Mouse (Mus musculus) retina, embryonic 14.5 days (tissue): ENCODE measurements around the gene Abr.

Experiments used
- DNase-seq: peaks from one replicate; pipeline ENCODE4 v3.0.0-alpha.2; 2015; ENCODE audit warnings: low spot score

The Abr gene

GRCm38 (mm10) chr11:76569436-76569835 lies 52.7 kb downstream of the Abr start:
- peak; percentile 47 for DNase-seq

DNA sequence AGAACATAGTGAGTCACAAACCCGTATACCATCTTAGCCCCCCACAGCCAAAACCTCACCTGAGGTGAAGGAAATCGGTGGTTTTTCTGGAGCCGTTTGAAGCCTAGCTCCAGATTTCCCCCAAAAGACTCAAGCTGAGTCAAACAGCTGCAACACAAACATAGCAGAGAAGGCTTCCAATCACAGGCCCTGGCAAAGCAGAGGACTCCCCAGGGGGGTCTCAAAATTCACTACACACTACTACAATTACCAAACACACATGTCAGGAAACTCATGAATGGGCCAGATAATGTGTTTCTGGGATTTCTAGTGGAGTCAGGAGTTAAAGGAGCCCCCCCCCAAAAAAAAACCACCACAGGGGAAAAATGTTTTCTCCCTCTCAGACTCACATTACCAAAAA lies 56.0 kb downstream of the Abr start:
- no peak for DNase-seq

DNA sequence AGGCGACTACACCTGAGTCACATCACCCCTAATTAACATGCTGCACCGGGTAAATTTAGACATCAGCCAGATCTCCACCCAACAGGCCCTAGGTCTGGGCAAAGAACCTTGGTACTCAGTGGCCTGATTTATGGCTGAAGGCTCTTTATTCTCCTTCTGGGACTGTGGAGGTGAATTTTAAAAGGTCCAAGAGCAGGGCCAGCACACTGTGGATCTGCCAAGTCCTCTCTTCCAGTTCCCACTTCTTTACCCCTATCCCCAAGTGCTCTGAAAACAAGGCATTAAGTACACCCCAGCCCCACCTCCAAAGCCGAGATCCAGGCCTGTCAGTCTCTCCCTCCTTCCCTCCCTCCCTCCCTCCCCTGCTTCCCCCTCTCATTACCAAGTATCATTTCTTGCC lies 59.5 kb downstream of the Abr start:
- DNase-seq, result no peak

DNA sequence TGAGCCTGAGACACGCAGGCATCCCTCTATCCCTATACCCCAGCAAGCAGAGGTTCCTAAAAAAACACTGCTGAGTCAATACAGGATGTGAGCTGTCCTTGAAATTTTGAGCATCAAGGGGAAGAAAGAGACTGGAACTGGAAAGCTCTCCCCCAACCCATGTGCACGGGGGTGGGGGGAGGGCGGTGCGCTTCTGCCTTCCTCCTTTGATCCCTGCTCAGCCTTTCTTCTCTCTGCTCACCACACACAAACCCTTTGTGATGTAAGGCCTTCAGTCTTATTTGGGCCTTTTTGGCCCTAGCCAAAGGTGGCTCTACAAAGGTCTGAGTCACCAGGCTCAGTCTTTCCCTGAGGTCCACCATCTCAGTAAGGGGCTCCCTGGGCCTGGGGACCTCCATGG lies 59.9 kb downstream of the Abr start:
- DNase-seq, result no peak

- DNase-seq, result peak; percentile 53
Measured at GRCm38 (mm10) chr11:76557837-76558236, 64.3 kb downstream of the Abr start.

DNA sequence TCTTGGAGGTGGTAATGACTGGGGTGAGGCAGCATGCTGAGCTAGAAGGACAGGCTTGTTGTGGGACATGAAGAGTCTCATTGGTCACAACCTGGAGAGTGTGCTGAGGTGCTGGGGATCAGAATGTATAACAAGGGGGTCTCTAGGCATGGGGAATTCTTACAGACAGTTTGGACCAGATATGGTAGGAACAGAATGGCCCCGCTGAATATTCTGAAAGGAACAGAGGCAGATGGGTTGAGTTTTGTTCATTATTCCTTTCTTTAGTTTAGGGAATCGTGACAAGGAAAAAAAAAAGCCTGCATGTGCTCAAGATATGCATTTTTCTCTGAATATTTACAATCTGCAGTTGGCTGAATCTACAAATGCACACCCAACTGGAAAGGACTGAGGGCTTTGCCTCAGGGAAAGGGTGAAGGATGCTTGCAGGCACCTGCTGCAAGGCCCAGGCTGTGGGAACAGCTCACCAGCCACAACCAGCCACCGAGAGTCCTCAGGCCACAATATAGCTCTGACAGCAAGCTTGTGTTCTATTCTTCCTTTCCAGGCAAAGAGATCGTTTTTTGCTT lies 73.9 kb downstream of the Abr start:
- no peak for DNase-seq

GRCm38 (mm10) chr11:76547420-76547819 lies 74.7 kb downstream of the Abr start:
- no peak for DNase-seq

GRCm38 (mm10) chr11:76546431-76546830 lies 75.7 kb downstream of the Abr start:
- DNase-seq, result no peak

DNA sequence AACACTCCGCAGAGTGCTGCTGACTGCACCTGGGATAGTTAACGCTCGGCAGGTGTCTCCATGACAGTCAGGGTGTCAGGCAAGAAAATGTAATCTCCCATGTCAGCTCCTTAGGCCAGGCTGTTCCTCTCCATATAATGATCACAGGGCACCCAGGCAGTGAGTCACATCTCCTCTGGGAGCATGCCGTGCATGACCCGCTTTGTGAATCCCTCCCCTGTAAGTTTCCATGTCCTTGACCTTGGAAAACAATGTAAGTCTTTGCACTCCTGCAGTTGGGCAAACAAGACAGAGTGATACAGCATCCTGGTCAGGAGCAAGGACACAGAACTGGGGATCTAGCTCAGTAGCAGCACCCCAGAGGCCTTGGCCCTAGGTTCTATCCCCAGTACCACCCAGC lies 78.8 kb downstream of the Abr start:
- DNase-seq, result no peak

GRCm38 (mm10) chr11:76540973-76541372 lies 81.1 kb downstream of the Abr start:
- peak; percentile 85 for DNase-seq

GRCm38 (mm10) chr11:76537401-76537800 lies 84.7 kb downstream of the Abr start:
- no peak for DNase-seq

DNA sequence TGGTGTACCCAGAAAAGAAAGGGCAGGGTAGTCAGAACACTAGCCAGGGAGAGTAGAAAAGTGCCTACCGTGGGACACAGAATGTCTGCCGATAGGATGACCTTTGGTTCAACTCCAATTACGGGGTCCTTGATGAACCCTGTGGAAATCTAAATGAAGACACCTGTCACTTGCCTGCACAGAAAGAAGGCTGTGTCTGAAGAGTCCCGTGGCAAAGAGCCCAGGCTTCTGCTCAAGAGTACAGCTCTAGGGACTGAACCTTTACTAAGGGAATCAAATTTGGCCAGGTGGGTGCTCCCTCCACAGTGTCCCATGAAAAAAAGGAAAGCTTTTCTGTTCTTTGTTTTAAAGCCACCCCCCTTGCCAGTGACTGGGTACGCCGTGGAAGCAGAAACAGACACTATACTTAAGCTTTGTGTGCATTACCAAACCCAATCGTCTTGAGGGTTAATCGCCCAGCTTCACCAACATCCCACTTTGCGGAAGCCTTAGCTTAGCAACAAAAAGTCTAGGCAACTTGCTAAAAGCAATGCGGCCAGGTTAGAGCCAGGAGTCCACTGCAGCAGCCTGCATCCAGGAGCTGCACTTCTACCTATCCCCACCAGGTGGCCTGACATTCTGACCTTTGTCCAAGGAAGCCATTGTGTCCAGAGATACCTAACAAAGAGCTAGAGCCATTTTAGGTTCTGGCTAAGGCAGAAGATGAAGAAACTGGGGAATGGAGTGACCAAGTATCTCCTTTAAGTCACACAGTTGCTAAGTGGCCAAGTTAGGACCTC lies 85.3 kb downstream of the Abr start:
- peak; percentile 61 for DNase-seq

GRCm38 (mm10) chr11:76532001-76532400 lies 90.1 kb downstream of the Abr start:
- no peak for DNase-seq

- DNase-seq, result peak; percentile 58
Measured at GRCm38 (mm10) chr11:76530966-76531678, 91.0 kb downstream of the Abr start.

- DNase-seq, result no peak
Measured at GRCm38 (mm10) chr11:76530168-76530935, 91.8 kb downstream of the Abr start.

DNA sequence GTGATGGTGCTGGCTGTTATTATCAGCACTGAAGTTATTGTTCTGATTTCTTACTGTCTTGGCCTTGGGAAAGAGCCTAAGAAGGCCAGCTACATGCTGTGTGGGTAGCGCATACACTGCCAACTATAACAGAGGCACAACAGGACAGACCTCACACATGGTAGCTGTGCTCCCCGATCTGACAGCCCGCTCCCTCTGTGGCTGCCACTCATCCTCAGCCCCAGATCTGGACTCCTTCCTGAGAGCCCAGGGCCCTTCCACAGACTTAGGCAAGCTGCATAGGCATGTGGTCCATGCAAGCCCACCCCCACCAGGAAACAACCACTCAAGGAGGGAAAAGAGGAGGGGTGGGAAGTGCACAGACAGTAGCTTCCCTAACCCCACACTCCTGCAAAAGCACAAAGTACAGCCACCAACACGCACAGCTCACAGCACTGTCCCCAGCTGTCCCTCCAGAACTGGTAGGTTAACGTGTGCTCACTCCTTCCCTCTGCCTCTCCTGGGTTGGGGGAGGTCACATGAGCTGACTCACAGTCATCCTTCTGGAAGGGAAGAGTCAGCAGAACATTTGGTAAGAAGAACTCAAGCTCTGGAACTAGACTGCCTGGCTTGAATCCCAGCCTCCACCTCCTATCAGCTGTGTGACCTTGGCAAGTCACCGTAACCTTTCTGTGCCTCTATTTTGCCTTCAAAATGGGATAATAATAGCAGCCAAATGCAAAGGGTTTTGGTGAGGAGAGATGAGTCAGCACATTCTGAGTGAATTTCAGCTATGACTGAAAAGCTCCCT lies 92.6 kb downstream of the Abr start:
- no peak for DNase-seq

DNA sequence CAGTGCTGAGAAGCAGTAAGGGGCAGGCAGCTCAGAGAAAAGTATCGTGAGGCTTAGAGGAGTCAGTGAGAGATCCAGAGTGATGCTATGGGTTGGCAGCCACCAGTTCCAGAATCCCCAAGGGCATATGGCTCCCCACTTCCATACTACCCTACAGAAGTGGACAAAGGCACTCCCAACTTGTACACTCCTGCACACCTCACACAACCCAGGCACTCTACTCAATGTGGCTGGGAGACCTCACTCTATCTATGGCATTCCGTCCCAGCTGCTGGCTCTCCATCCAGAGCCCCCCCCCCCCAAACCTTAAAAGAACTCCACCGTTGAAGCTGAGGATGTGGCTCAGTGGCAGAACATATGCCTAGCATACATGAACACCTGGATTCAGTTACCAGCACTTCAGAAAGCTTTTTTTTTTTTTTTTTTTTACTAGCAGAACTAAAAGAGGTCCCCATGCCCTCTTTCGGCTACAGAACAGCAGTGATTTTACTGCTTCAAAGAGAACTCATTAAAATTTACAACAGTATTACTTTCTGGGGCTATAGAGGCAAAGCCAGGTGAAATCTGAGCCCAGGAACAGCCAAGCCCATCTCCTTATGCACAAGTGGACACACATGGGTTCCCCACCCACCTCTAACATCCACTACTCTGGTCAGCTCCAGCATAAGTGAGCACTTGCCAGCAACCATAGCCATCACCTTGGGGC lies 96.3 kb downstream of the Abr start:
- no peak for DNase-seq

- peak; percentile 88 for DNase-seq
Measured at GRCm38 (mm10) chr11:76524947-76525346, 97.2 kb downstream of the Abr start.

DNA sequence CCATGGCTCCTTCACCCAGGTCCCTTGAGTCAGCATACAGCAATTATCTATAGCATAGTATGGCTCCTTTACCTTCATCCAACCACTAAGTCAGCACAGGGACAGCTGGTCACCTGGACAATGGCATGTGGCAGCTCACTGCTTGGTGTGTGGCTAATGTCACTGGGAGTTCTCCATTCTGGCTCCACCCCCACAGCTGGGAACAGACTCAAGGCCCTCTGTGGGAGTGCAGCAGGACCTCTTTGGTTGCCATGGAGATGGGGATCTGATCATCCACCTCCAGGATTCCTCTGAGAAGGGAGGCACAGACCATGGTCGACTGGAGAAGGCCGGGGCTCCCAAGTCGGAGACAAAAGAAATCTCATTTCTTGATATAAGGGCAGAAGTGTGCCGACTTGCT lies 98.8 kb downstream of the Abr start:
- peak; percentile 74 for DNase-seq

GRCm38 (mm10) chr11:76520889-76521288 lies 101.2 kb downstream of the Abr start:
- DNase-seq, result no peak

GRCm38 (mm10) chr11:76518613-76519012 lies 103.5 kb downstream of the Abr start:
- no peak for DNase-seq
